Mouse (Mus musculus) MEL (cell line): Measurements from ENCODE around the gene Tex2. TPM values are rescaled to one million over a fixed set of nuclear protein-coding genes. Genes with fewer than 3 reads are reported as not detected.

Experiments used
- DNase-seq: peaks from one replicate; pipeline ENCODE4 v3.0.0; 2011; ENCODE audit warnings: low read depth, low spot score
- H3K27ac ChIP-seq: 2 replicates; pipeline ENCODE4 v1.5.1; 2012; ENCODE audit warnings: low read depth, mild to moderate bottlenecking, control low read depth, low read length, moderate library complexity; ENCODE audit not compliant: control insufficient read depth
- H3K27me3 ChIP-seq, 2 experiments: fragments of 150-350 bp in 1 of 2; sonication (generic) in 1 of 2; 2 replicates each; pipeline ENCODE4 v1.6.1; 2012; ENCODE audit warnings: low read length in 2 of 2, mild to moderate bottlenecking in 2 of 2, improper control_type of control experiment in 1 of 2, moderate library complexity in 1 of 2; ENCODE audit not compliant: insufficient read depth in 2 of 2, control insufficient read depth in 1 of 2
- H3K36me3 ChIP-seq, 2 experiments: 2 replicates each; pipeline ENCODE4 v1.6.1; 2012 to 2014; ENCODE audit warnings: low read length in 2 of 2, improper control_type of control experiment in 1 of 2, inconsistent platforms in 1 of 2, mild to moderate bottlenecking in 1 of 2; ENCODE audit not compliant: insufficient read depth in 2 of 2, control insufficient read depth in 1 of 2
- H3K4me1 ChIP-seq, 2 experiments: fragments of 150-350 bp in 1 of 2; sonication (generic) in 1 of 2; 2 replicates each; pipeline ENCODE4 v1.6.1; 2012; ENCODE audit warnings: low read length in 2 of 2, improper control_type of control experiment in 1 of 2, mild to moderate bottlenecking in 1 of 2; ENCODE audit not compliant: insufficient read depth in 2 of 2, control insufficient read depth in 1 of 2
- H3K4me3 ChIP-seq, 2 experiments: fragments of 150-350 bp in 1 of 2; sonication (generic) in 1 of 2; 2 replicates each; pipeline ENCODE4 v1.5.1; 2012; ENCODE audit warnings: low read depth in 2 of 2, low read length in 2 of 2, mild to moderate bottlenecking in 2 of 2, moderate library complexity in 2 of 2, control low read depth in 1 of 2, improper control_type of control experiment in 1 of 2; ENCODE audit not compliant: control insufficient read depth in 1 of 2, insufficient read depth in 1 of 2
- H3K79me2 ChIP-seq: 2 replicates; pipeline ENCODE4 v1.6.1; 2012; ENCODE audit warnings: mild to moderate bottlenecking, low read length, moderate library complexity; ENCODE audit not compliant: control insufficient read depth, poor library complexity, insufficient read depth
- H3K9ac ChIP-seq: 2 replicates; pipeline ENCODE4 v1.6.1; 2012; ENCODE audit warnings: low read depth, mild to moderate bottlenecking, control low read depth, low read length, moderate library complexity; ENCODE audit not compliant: control insufficient read depth, poor library complexity, severe bottlenecking
- H3K9me3 ChIP-seq: fragments of 150-350 bp; sonication (generic); replicated peaks from 2 replicates; pipeline ENCODE4 v1.6.1; 2012; ENCODE audit warnings: mild to moderate bottlenecking, low read length, improper control_type of control experiment, moderate library complexity; ENCODE audit not compliant: insufficient read depth
- CHD1 ChIP-seq: IDR thresholded peaks from 2 replicates; pipeline ENCODE4 v1.6.1; 2012; ENCODE audit warnings: low read depth, mild to moderate bottlenecking, inconsistent platforms, low read length, improper control_type of control experiment
- ELF1 ChIP-seq: IDR thresholded peaks from 2 replicates; pipeline ENCODE4 v1.6.1; 2014; ENCODE audit warnings: low read depth, mild to moderate bottlenecking, inconsistent platforms, low read length, improper control_type of control experiment, moderate library complexity
- EP300 ChIP-seq, 2 experiments: IDR thresholded peaks; 2 replicates each; pipeline ENCODE4 v1.6.1; 2011; ENCODE audit warnings: improper control_type of control experiment in 2 of 2, low read length in 2 of 2, low read depth in 1 of 2, mild to moderate bottlenecking in 1 of 2
- ETS1 ChIP-seq: IDR thresholded peaks from 2 replicates; pipeline ENCODE4 v1.6.1; 2012; ENCODE audit warnings: low read depth, mild to moderate bottlenecking, inconsistent platforms, low read length, improper control_type of control experiment, moderate library complexity
- GATA1 ChIP-seq: IDR thresholded peaks from 2 replicates; pipeline ENCODE4 v1.6.1; 2011; ENCODE audit warnings: low read depth, low read length, improper control_type of control experiment
- MAFK ChIP-seq: IDR thresholded peaks from 2 replicates; pipeline ENCODE4 v1.6.1; 2011; ENCODE audit warnings: low read depth, mild to moderate bottlenecking, low read length, improper control_type of control experiment, borderline replicate concordance
- MYB ChIP-seq: IDR thresholded peaks from 2 replicates; pipeline ENCODE4 v1.6.1; 2011; ENCODE audit warnings: mild to moderate bottlenecking, low read depth, low read length, improper control_type of control experiment
- NELFE ChIP-seq: IDR thresholded peaks from 2 replicates; pipeline ENCODE4 v1.6.1; 2011; ENCODE audit warnings: low read depth, low read length, improper control_type of control experiment
- POLR2A ChIP-seq, 2 experiments: IDR thresholded peaks; 2 replicates each; pipeline ENCODE4 v1.6.1; 2011 to 2012; ENCODE audit warnings: low read length in 2 of 2, mild to moderate bottlenecking in 2 of 2, control low read depth in 1 of 2, improper control_type of control experiment in 1 of 2, low read depth in 1 of 2, moderate library complexity in 1 of 2; ENCODE audit not compliant: control insufficient read depth in 1 of 2, insufficient read depth in 1 of 2, poor library complexity in 1 of 2
- POLR2AphosphoS2 ChIP-seq: IDR thresholded peaks from 2 replicates; pipeline ENCODE4 v1.6.1; 2011; ENCODE audit warnings: low read length, improper control_type of control experiment
- SIN3A ChIP-seq: IDR thresholded peaks from 2 replicates; pipeline ENCODE4 v1.6.1; 2012; ENCODE audit warnings: low read length, improper control_type of control experiment, inconsistent platforms
- TAL1 ChIP-seq: IDR thresholded peaks from 2 replicates; pipeline ENCODE4 v1.6.1; 2012; ENCODE audit warnings: mild to moderate bottlenecking, inconsistent platforms, low read length, moderate library complexity, mixed read lengths
- TBP ChIP-seq: IDR thresholded peaks from 2 replicates; pipeline ENCODE4 v1.8.0; 2011; ENCODE audit warnings: low read depth, low read length, improper control_type of control experiment
- TCF12 ChIP-seq: IDR thresholded peaks from 2 replicates; pipeline ENCODE4 v1.6.1; 2014; ENCODE audit warnings: low read depth, mild to moderate bottlenecking, inconsistent platforms, low read length, improper control_type of control experiment, moderate library complexity
- UBTF ChIP-seq: IDR thresholded peaks from 2 replicates; pipeline ENCODE4 v1.6.1; 2012; ENCODE audit warnings: low read depth, mild to moderate bottlenecking, inconsistent platforms, low read length, improper control_type of control experiment, moderate library complexity, borderline replicate concordance; ENCODE audit not compliant: insufficient read depth
- USF1 ChIP-seq: IDR thresholded peaks from 2 replicates; pipeline ENCODE4 v1.6.1; 2014; ENCODE audit warnings: low read depth, mild to moderate bottlenecking, inconsistent platforms, low read length, improper control_type of control experiment, moderate library complexity
- ZC3H11A ChIP-seq: IDR thresholded peaks from 2 replicates; pipeline ENCODE4 v1.6.1; 2012; ENCODE audit warnings: low read depth, mild to moderate bottlenecking, inconsistent platforms, low read length, improper control_type of control experiment
- ZKSCAN1 ChIP-seq: IDR thresholded peaks from 2 replicates; pipeline ENCODE4 v1.6.1; 2012; ENCODE audit warnings: low read depth, mild to moderate bottlenecking, inconsistent platforms, low read length, improper control_type of control experiment, moderate library complexity
- ZMIZ1 ChIP-seq: IDR thresholded peaks from 2 replicates; pipeline ENCODE4 v1.6.1; 2012; ENCODE audit warnings: low read depth, mild to moderate bottlenecking, inconsistent platforms, low read length, improper control_type of control experiment, moderate library complexity
- polyA plus RNA-seq, 2 experiments: library from polyadenylated mRNA; stranded (reverse) in 1 of 2; unstranded in 1 of 2; fragments of >175 nt in 1 of 2; fragments of >200 nt in 1 of 2; gene quantifications; 2 replicates each; pipeline versions ENCODE4 v1.2.1 to v1.2.4; 2012; ENCODE audit warnings: low replicate concordance in 2 of 2, low read depth in 1 of 2; ENCODE audit not compliant: insufficient read length in 2 of 2, insufficient read depth in 1 of 2, missing spikeins in 1 of 2
- total RNA-seq: library from RNA; depleted of rRNA; stranded (reverse); fragments of 300-350 nt; gene quantifications from 2 replicates; pipeline ENCODE4 v1.2.3, GENCODE M21; 2012

The Tex2 gene
- total and polyA plus RNA-seq, 3 experiments, result 13.7 to 24.8 TPM; not detected in 1

- no peak for TF ChIP-seq ZC3H11A
- TF ChIP-seq MYB, result peak; percentile 85
- TF ChIP-seq GATA1, result 0 out of 2 replicates have a peak, but pooled peaks have one; percentile 3
- peak; percentile 42; the same call in 1 of the 2 replicates for TF ChIP-seq TCF12
- peak; percentile 55 for TF ChIP-seq SIN3A
- peak; percentile 71 to 90 for TF ChIP-seq EP300 (IDR thresholded peaks at IDR 0.05; ENCODE audit: low read depth in 1 of 2, low read length in 2 of 2)
- no peak for TF ChIP-seq POLR2AphosphoS2
- no peak for TF ChIP-seq MAFK
- TF ChIP-seq ETS1, result peak; percentile 82
- TF ChIP-seq CHD1, result no peak
- Histone ChIP-seq H3K79me2 (peaks cover 2% of the 10 kb centered on the region; the same call in 1 of the 2 replicates), H3K36me3 (peaks cover 0 to 49% of the 10 kb centered on the region in 2 experiments; a peak in 2 of 4 replicates), H3K4me1 (peaks cover 37 to 46% of the 10 kb centered on the region in 2 experiments), H3K27me3 (no peaks in the 10 kb centered on the region), H3K9me3 (no peaks in the 10 kb centered on the region), H3K9ac (no peak overlapping the region), H3K4me3 (no peak overlapping the region), H3K27ac (peak overlapping the region; percentile 72)
- peak; percentile 71 for DNase-seq
Measured at GRCm38 (mm10) chr11:106468509-106468908, 144.7 kb downstream of the Tex2 start.

DNA sequence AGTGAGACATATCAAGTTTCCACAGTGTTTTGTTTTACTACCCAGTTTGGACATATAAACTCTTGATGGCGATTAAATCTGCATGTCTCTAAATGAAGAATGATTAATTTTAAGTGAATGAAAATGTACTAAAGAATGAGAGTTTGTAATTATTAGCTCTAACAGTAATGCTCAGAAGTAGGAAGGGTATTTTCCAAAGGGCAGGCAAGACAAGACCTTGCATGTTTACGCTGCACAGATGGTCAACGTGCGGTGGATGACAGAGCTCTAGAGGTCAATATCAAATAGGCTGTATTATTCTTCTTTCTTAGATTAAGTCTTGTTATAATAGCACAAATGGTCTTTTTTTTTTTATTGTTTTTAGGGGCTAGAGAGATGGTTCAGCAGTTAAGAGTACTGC lies 147.3 kb downstream of the Tex2 start:
- Histone ChIP-seq H3K36me3 (peaks cover 0 to 42% of the 10 kb centered on the region in 2 experiments; a peak in 2 of 4 replicates), H3K9ac (no peak overlapping the region)
- TF ChIP-seq ZKSCAN1 (no peak), UBTF (no peak), POLR2A (IDR thresholded peaks at IDR 0.05; ENCODE audit: control insufficient read depth in 1 of 2, insufficient read depth in 1 of 2, low read depth in 1 of 2, low read length in 2 of 2, poor library complexity in 1 of 2) (no peak), TAL1 (no peak), TBP (no peak), SIN3A (no peak), NELFE (no peak), ELF1 (no peak), POLR2AphosphoS2 (no peak), ZMIZ1 (no peak), USF1 (no peak), CHD1 (no peak)
- TF ChIP-seq, all 39 proteins: peak for 0
- H3K27me3 ChIP-seq, result no peaks in the 10 kb centered on the region
- H3K4me3 ChIP-seq, result no peak overlapping the region
- DNase-seq, result no peak
- H3K4me1 ChIP-seq, result peaks cover 18 to 37% of the 10 kb centered on the region in 2 experiments
- peaks cover 5% of the 10 kb centered on the region; the same call in 1 of the 2 replicates for H3K79me2 ChIP-seq
- H3K9me3 ChIP-seq, result no peaks in the 10 kb centered on the region
- H3K27ac ChIP-seq, result no peak overlapping the region
